Mouse (Mus musculus) c-Kit-negative CD71-positive TER-119-positive erythroid progenitor cells, embryonic 14.5 days (primary cell): Measurements from ENCODE around the gene Brms1.
"Not testable (repeated sequence)": the region's sequence is repeated elsewhere in the genome, so short reads cannot be mapped to it uniquely, and the experiment has no call there.

Experiments
- DNase-seq: peaks from one replicate; pipeline ENCODE4 v3.0.0-alpha.2; 2013; ENCODE audit warnings: low read depth, low spot score

Brms1 gene

DNA sequence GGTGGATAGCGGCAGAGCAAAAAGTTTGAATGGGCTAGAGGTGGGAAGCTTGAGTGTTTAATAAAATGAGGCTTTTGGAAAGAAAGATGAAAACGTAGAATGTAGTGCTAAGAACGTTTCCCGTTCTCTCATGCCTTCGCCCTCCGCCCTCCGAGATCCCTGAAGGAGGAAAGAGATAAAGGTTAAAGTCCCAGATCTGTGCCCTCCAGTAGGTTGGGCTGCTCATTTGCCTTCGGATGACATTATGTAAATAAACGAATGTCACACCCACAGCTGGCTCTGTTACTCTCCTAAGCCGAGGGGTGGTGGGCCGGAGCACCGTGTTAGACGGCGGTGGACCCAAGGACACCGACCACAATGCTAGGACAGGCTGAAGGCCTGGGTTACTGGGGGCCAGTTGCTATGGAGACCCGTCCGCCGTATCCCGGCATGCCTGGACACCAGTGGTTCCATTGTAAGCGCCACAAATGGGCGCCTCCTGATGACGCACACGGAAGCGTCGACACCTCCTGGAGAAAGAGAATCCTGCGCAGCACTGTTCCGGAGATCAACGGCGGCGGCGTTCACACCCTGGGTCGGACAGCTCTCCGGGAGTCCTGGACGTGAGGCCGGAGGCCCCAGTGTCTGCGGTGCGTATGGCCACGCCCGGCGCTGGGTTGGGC is at the start of gene Brms1:
Gene Brms1 (plus strand): TSS at position 493 of the 662 bp plus-strand sequence.
- DNase-seq, result peak; percentile 76

DNA sequence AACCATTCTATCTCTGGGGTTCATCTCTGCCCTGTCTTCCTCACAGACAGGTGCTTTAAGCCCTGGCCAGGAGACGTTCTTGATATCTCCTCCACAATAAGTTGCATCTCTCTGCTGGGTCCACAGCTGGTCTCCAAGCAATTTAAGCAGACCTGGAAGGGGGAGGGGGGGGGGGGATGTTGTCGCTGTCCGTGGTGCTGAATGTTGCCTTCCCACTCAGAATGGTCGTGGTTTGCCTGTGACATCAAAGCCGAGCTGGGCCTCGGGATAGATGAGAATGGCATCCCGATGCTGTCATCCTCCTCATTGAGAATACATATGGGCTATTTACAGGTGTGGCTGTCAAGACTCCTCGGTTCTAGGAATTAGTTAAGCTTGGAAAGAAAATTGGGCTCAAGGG is 48.8 kb upstream of the Brms1 start:
- DNase-seq, result no peak

DNA sequence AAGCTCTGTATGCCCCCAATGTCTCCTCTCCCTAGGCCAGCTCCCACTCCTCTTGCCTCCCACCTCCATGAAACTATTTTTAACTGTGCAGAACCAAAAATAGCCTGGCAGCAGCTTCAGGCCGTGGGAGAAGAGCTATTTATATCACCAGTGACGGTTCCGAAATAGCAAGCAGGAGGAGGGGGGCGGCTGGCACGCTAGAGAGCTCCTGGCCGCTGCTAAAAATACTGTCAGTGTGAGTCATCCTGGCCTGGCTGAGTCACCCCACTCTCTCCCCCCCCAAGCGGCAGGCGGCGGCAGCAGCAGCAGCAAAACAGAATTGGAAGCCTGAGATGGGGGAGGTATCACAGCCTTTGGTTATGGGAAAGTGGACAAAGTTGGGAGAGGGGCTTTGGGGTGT is 48.2 kb upstream of the Brms1 start:
- no peak for DNase-seq

DNA sequence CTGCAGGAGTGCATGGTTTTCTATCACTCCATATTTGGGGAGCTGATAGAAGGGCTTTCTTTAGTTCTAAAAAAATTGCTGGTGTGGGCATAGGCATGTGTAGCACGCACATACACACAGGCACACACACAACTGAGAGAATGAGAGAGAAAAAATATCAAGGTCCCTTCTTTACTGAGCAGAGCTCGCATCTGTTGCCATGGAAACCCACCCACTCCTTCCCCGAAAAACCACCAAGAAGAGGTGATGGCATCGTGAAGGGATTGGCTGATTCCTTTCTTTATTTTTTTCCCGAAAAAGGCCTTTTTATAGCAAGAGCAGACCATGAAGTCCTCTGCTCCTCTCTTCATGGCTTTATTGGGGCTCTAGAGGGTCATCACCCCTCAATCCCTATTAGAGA is 47.1 kb upstream of the Brms1 start:
- no peak for DNase-seq

DNA sequence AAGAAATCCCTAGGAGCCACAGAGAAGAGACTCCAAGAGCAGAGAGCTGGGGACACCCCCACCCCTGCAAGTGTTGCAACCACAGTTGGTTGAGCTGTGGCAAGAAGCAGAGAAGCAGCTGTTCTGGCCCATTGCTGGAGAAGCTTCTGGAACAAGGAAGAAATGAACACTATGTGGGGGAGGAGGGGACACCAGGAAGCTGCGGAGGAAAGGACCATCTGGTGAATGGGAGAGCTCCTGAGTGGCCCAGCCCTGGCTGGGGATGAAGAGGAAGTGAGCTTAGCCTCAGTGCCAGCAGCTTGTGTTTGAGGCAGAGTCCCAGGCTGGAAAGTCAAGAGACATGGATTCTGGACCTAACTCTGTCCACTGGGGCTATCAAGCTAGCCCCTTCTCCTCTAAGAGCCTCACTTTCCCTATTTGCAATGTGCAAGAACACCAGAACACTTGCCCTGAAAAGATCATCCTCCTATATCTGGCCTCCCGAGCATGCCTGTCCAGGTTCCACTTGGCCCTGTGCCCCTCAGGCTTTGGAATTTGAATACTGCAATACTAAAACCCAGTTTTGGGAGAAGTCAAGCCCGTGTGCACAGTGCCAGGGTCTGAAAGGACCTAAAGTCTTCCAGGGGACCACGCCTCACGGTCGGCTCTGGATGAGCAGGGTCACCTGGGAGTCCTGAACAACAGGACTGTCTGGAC is 41.6 kb upstream of the Brms1 start:
- DNase-seq, result no peak

DNA sequence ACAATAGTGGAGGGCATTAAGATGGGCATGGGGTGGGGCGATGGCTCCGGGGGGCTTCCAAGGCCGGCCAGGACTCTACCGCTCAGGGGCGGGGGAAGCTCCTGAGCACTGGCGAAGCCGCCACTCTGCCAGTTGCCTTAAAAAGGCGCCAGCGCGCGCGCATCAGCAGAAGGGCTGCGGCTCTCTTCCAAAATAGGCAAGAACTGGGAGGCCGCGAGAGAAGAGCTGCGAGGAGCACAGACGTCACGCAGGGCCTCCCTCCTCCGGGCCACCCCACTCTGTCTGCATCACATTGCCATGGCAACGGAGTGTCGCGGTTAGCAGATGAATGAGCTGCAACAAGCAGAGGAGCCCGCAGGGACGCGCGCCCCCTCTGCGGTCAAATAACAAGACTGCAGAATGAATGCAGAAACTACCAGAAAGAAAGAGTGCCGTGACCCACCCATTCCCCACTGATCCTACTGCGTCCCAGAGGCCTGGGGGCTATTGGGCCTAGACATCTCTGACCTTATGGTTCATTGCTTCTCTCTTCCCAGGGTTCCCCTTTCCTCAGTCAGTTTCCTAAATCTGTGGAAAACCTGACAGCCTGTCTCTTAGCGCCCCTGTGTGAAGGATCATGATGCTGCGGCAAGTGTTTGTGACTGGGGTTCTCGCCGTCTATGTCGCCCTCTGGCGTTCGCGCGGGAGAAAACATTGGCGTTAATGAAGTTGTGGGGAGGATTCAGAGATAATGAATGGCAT is 39.3 kb upstream of the Brms1 start:
- DNase-seq, result no peak

DNA sequence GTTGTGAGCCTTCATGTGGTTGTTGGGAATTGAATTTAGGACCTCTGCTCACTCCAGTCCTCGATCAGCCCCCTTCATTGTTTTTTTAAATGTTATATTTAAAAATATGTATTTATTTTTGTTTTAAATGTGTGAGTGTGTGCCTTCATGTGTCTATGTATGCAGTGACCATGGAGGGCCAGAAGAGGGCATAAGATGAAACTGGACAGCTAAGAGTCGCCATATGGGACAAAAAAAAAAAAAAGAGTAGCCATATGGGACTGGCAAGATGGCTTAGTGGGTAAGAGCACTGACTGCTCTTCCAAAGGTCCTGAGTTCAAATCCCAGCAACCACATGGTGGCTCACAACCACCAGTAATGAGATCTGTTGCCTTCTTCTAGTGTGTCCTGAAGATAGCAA is 37.5 kb upstream of the Brms1 start:
- not testable (repeated sequence) for DNase-seq

DNA sequence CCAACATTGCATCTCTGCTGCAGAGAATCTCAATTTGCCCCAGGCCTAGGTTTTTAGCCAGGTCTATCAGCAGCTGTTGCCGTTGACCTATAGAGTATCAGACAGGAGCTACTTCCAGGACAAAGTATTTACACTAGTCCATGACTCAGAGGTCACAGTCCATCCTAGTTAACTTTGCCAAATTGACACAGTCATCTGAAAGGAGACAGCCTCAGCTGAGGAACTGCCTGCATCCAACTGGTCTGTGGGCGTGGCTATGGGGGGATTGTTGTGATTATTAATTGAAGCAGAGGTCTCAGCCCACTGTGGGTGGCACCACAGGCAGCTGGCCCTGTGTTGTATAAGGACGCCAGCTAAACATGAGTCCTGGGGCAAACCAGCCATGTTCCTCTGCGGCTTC is 36.2 kb upstream of the Brms1 start:
- no peak for DNase-seq

DNA sequence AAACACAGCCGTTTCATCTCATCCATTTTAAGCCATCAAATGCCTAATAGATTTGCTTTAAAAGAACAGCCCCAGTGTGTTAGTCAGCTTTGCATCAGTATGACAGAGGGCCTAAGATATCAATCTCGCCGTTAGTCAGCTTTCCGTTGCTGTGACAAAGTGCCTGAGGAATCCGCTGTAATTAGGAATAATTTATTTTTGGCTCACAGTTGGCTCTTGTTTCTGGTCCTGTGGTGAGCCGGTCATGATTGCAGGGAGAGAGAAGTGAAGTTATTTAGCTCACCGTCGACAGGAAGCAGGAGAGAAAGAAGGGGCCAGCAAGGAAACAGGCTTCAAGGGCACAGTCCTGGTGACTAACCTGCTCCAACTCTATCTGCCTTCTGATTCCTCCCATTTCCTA is 28.0 kb upstream of the Brms1 start:
- DNase-seq, result no peak

DNA sequence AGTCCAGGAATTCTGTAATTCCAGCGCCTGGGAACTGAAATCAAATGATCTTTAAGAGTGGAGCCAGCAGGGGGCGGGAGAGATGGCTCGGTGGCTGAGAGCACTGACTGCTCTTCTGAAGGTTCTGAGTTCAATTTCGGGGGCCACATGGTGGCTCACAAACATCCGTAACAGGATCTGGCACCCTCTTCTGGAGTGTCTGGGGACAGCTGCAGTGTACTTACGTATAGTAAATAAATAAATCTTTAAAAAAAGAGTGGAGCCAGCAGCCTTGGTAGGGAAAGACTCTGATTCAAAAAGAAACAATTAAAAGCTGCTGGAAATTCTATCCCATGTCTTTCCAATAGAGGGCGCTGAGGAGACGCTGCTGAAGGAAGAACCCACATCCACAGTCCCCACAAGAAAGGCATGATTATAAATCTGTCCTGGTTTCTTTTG is 26.2 kb upstream of the Brms1 start:
- DNase-seq, result no peak

DNA sequence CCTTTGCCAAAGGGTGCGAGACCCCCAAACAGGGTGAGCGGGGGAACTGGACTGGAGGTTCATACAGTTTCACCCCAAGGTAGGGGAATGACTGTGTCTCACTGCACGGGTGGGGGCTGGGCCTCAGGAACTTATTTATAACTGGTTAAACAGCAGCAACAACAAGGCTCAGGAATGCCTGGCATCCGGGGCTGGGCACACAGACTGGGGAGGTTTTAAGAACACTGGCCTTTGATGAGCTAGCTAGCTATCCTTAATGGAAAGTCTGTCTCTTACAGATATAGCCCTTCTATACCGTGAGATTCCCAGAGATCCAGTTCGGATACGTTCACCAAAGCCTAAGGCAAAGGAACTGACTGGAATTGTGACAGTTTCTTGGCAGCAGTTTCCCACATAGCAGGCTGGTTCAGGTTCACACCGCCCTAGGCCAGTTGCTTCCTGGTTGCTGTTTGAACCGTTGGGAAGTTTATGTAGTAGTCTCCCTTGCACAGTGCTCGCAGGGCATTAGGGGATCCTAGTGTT is 24.9 kb upstream of the Brms1 start:
- no peak for DNase-seq

DNA sequence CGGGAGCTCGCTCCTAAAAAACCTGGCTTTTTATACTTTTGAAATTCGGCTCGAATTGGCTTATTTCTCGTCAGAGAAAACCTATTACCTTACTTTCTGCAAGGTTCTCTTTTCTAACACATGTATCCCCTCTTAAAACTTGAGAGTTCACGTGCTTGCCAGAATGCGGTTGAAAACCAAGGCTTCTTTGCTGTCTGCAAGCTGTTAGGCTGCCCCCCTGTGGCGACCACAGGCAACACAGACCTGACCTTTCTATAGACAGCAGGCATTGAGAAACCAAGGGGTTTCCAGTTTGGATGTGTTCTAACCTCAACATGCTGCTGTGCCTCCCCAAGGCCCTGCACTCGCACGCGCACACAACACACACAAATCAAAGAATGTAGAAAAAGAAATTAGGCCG is 24.4 kb upstream of the Brms1 start:
- DNase-seq, result no peak

DNA sequence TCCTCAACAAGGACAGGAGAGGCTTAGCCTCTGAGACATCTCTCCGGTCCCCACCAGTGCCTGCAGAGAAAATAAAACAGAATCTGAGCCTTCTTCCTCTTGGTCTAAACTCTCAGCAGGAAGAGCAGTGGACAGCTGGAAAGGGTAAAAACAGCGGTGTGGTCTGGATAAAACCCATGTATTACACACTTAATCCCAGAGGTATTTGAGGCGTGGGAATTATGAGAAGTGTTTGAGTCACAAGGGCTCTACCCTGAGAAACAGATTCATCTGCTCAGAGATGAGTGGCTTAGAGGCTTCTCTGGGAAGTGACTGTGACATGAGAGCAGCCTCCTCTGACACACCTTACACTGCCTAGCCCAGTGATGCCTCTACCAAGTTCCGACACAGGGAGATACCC is 23.5 kb upstream of the Brms1 start:
- DNase-seq, result no peak

DNA sequence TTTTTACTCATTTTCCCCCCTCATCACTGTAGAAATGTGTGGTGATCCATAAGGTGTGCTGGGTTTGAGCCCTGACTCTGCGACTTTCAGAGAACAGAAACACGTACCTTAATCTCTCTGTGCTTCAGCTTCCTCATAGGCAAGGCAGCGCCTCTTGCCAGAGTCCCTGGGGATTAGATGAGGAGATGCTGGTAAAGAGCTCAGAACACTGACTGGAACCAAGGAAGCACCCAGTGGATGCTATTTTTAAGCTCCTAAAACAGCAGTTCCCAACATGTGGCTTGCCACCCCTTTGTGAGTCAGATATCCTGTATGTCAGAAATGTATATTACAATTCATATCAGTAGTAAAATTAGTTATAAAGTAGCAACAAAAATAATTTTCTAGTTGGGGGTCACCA is 23.0 kb upstream of the Brms1 start:
- no peak for DNase-seq

DNA sequence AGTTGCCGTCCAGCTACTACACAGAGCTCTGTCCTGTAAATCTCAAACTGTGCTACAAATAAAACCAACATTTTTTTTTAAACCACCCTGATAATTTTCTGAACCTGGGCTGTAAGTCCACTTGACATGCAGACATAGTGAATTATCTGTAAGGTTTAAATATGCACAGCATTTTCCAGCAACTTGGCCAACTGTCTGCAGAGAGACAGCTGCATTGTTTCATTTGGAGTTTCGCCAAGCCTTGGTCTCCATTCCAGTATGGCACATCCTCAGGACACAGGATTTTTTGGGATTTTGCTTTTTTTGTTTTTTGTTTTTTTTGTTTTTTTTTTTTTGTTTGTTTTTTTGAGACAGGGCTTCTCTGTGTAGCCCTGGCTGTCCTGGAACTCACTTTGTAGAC is 19.7 kb upstream of the Brms1 start:
- DNase-seq, result no peak

DNA sequence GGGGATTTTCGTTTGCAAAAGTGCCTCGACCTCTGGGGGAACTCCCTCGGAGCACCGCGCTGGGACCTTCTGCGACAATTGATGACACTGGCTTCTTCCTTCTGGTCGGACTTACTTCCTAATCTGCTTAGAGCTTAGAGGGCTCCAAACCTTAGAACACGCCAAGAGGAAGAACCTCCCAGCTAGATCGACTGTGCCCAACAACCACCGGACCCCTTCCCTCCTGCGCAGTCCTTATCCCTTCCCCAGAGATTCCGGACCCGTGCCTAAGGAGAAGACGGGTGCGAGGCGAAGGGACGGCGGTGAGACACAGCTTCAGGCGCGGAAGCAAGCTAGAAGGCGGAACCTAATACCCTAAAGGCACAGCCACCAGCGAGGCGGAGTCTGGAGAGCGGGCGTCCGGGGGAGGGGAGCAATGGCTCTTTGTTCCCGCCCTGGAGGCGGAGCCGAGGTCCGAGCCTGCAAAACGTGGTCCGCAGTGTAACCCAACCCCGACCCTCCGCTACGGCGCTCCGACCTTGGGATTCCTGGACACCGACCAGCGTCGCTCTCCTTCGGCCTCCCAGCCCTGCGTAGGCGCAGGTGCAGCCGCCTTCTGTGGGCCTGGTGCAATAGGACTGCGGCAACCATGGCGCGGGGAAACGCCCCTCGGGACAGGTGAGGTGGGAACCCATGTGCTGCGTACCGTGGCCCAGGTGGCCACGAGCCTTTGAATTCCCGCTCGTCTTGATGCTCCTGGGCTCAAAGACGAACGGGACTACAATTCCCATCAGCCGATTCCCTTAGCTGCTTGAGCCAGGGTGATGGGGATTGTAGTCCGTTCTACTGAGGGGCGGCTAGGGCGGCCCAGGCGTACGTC is 17.3 kb upstream of the Brms1 start, which contains the start of gene Slc29a2:
Gene Slc29a2 (plus strand): TSS at position 240 of the 859 bp plus-strand sequence.
- DNase-seq, result no peak

DNA sequence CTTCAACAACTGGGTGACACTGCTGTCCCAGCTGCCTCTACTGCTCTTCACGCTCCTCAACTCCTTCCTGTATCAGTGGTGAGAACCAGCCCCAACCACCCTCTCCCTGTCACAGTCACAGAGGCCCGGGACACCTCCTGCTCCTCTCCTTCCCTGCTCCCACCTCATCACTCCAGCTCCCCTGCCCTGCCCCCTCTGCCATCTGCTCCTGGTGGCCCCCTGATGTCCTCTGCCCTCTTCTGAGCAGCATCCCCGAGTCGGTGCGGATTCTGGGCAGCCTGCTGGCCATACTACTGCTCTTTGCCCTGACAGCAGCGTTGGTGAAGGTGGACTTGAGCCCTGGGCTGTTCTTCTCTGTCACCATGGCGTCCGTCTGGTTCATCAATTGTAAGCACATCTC is 15.0 kb upstream of the Brms1 start:
- DNase-seq, result no peak

DNA sequence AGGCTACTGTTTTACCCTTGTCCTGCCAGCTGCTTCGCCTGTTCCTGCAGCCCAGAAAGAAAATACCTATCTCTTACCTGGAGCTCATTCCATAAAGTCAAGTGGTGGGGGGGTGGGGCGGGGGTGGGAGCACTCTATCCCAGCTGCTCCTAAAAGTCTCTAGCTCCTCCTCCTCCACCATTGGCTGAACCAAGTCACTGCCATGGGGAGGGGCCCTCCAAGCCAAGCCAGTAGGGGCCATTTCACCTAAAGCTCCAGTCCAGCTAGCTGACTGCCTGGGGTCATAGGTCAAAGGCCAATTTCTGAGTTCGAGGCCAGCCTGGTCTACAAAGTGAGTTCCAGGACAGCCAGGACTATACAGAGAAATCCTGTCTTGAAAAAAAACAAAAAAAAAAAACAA is 8.5 kb upstream of the Brms1 start:
- no peak for DNase-seq

DNA sequence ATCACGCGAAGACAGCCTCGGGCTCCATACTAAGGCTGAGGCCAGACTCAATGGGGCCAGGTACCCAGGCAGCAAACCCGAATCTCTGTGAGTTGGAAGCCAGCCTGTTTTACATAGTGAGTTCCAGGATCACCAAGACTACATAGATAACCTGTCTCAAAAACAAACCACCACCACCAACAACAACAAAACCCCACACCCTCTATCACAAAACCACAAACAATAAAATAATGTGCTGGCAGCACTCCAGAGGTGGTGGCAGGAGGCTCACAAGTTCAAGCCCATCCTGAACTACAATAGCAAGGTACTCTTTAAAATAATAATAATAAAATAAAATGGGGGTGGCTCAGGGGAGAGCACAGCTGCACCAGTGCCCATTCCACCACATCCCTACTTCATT is 4.6 kb upstream of the Brms1 start:
- no peak for DNase-seq

DNA sequence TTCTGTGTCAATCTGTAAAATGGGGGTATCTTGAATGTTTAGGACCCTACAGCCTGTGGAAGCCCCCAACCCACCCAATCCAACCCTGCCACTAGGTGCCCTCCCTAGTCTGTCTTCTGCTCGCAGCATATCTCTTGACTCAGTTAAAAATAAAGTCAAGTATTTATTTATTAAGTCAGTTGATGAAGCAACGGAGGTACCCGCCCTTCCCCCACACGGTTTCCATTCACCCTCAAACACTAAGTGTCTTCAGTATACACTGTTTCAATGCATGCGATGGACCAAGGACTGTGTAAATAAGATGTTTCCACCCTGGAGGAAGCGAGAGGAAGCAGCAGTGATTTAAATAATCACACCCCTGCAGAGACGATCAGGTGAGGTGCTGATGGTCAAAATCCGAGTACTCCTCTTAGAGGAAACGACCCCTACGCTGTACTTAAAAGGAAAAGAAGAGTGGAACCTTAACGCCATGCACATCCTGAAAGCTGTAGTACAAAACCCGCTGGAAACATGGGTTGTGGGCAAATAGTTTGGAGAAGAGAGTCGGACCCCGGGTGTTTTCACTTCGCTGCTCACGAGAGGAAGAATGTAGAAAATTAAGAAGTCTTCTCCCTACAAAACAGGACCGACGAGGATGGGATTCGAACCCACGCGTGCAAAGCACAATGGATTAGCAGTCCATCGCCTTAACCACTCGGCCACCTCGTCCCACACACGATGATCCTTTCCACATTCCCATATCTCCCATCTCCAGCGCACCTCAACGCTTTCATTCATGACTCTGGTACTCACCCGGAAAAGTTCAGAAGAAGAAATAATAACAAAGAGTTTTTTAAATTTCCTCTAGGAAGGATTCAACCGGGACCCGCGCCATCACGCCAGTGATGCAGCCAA is 3.2 kb upstream of the Brms1 start:
- no peak for DNase-seq
